Mouse (Mus musculus) liver, adult 2 months (tissue): Measurements from ENCODE around the gene Nalcn.

ENCODE experiments used
- CTCF ChIP-seq: fragments of 200-500 bp; IDR thresholded peaks from 2 replicates; pipeline ENCODE4 v1.5.1; 2011; ENCODE audit warnings: low read depth, low read length, control low read depth
- POLR2A ChIP-seq: fragments of 200-500 bp; IDR thresholded peaks from 2 replicates; pipeline ENCODE4 v1.6.1; 2011; ENCODE audit warnings: low read length, control low read depth; ENCODE audit not compliant: insufficient read depth; ENCODE audit errors: extremely low read depth

DNA sequence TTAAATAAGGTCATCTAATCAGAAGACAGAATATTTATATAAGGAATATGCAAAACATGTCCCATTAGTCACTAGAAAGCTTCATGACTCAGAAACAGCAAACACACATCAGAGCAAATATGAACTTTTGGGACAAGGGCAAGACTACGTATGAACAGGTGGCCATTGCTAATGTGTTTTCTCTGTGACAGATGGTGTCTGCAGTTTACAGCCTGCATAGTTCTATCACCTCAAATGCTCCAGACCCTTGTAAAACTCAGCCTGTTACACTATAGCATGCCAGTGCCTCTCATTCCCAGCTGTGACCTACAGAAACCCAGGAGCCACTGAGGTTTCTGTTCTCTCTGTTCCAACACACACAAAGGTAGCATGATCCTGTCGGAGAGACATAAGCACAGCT is 91.3 kb downstream of the Nalcn start:
- TF ChIP-seq CTCF (no peak), POLR2A (no peak)
